Mouse (Mus musculus) left cerebral cortex, adult 18-20 months (tissue): ENCODE measurements around the gene Olfr1353. TPM values are rescaled to one million over a fixed set of nuclear protein-coding genes. Genes with fewer than 3 reads are reported as not detected.
"Not testable (repeated sequence)": the region's sequence is repeated elsewhere in the genome, so short reads cannot be mapped to it uniquely, and the experiment has no call there.

Source experiments
- DNase-seq, 2 experiments: peaks; one replicate each; pipeline ENCODE4 v3.0.0; 2021 to 2022; ENCODE audit warnings: low spot score in 2 of 2, mixed read lengths in 1 of 2
- long read RNA-seq, 2 experiments: library from polyadenylated mRNA; stranded (forward); transcript quantifications; one replicate each; pipeline ENCODE4 v2.0.0; 2021
- total RNA-seq, 2 experiments: library from RNA; stranded (reverse); gene quantifications; 2 replicates each; pipeline ENCODE4 v1.2.3; 2021

Olfr1353 gene
- total RNA-seq, result not detected
- long read RNA-seq, experiment 1, result 0 reads
- long read RNA-seq, experiment 2, result 0 reads

GRCm38 (mm10) chr10:78963009-78963408 is at the start of gene Olfr1353:
Olfr1353 (plus strand) TSS chr10:78963309.
- DNase-seq, result not testable (repeated sequence)

DNA sequence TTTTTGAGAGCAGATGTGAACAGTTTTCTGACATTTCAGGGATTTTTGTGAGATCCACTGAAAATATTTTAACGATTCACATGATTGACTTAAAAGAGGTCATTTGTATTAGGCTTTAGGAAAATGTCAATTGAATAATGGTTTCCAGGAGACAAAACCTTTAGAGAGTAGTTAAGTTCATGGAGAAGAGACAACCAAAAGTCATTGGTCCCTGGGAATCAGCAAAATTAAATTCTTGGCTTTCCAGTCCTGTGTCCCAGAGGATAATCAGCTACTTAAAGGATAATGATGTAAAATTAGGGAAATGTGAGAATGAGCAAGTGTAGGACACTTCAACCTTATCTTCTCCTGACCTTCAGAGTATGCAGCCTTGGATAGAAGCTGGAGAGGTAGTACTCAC is 12.8 kb upstream of the Olfr1353 start, which contains the start of gene Olfr8:
Gene Olfr8, plus strand, starts transcription at position 301 of the 400 bp plus-strand sequence.
- not testable (repeated sequence) for DNase-seq

DNA sequence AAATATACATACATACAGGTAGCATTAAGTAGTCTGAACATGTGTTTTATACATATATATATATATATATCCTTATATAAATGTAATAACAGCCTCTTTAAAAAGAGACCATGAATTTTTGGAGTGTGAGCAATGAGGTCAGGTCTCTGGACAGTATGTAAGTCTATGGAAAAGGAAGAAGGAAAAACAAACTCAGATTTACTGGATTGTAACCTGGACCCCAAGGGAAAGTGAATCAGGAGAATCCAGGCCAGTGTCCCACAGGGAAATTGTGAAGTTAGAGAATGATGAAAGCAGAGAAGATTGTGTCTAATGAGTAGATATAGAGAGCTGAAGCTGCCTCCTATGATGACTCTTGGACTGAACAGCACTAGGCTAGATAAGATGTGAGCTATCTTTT is 17.6 kb downstream of the Olfr1353 start, which contains the start of gene Olfr1352:
Gene Olfr1352, plus strand, starts transcription at position 301 of the 400 bp plus-strand sequence.
- no peak for DNase-seq

GRCm38 (mm10) chr10:79012172-79012571 is 49.1 kb downstream of the Olfr1353 start, which contains the start of gene Olfr1351:
Olfr1351 (plus strand) TSS chr10:79012472.
- DNase-seq, result no peak

Other genes with a start within 250 kb of the Olfr1353 start
- gene Casp14, start 245.0 kb upstream of the Olfr1353 start, total RNA-seq, result not detected
- gene Ccdc105, start 210.2 kb upstream of the Olfr1353 start, total RNA-seq, result under 1 TPM; 0.49 to 0.59 TPM
- 10 to 100 TPM; 12.7 to 14.1 TPM for gene Slc1a6, start 182.8 kb upstream of the Olfr1353 start, total RNA-seq
- gene Olfr1356, start 111.1 kb upstream of the Olfr1353 start, total RNA-seq, result not detected
- gene Olfr1355, start 87.8 kb upstream of the Olfr1353 start, total RNA-seq, result not detected
- not detected for gene Olfr1354, start 50.1 kb upstream of the Olfr1353 start, total RNA-seq
- not detected for gene Olfr8, start 12.7 kb upstream of the Olfr1353 start, total RNA-seq
- gene Olfr1352, start 17.7 kb downstream of the Olfr1353 start, total RNA-seq, result not detected
- not detected for gene Olfr1351, start 49.2 kb downstream of the Olfr1353 start, total RNA-seq
- gene Olfr57, start 65.4 kb downstream of the Olfr1353 start, total RNA-seq, result not detected
- gene 2610008E11Rik, start 134.3 kb downstream of the Olfr1353 start, total RNA-seq, result 10 to 100 TPM; 19.3 to 20.8 TPM
- gene Vmn2r80, start 185.5 kb downstream of the Olfr1353 start, total RNA-seq, result not detected